Mouse (Mus musculus): ENCODE measurements around the gene Gm20388. TPM values are rescaled to one million over a fixed set of nuclear protein-coding genes. Genes with fewer than 3 reads are reported as not detected.

The Gm20388 gene
- polyA plus RNA-seq, 1 experiment from 2014 or later, result not detected

DNA sequence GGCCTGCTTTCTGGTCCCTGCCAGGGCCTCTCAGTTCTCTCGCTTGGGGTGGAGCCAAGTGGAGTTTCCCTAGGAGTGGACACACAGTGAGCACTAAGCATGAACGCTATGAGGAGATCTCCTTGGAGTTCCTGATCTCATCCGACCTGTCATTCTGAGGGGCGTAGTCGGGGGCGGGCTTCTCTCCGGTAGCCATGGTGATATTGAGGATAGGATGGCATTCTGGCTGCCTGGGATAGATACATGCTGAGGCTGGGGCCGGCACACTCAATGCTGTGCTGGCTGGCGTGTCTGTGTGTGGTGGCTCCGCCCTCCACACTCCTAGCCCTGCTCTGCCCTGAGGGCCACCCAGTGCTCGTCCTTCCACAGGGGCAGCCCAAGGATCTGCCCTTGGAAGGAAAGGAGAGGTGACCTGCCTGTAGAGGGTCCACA, 2942.7 kb downstream of the Gm20388 start:
- ATAC-seq (ENCODE audit: insufficient number of reproducible peaks, low FRiP score, low TSS enrichment, low read depth) (no peak), DNase-seq (ENCODE audit: low spot score) (no peak)
- Histone ChIP-seq H3K27me3 (ENCODE audit: control insufficient read depth, insufficient read depth, low read length) (0 out of 2 replicates have a peak, but pooled peaks cover 2% of the 10 kb centered on the region), H3K4me2 (ENCODE audit: low read depth, severe bottlenecking) (no peak overlapping the region), H3K4me3 (ENCODE audit: low read depth, low read length) (no peak overlapping the region), H3K27ac (replicated peaks; ENCODE audit: low read depth, low read length) (no peak overlapping the region), H3K9ac (ENCODE audit: low read length) (no peak overlapping the region), H3K36me3 (ENCODE audit: control insufficient read depth, insufficient read depth, low read length) (no peaks in the 10 kb centered on the region), H3K4me1 (ENCODE audit: control insufficient read depth, insufficient read depth, low read length) (peaks cover 11% of the 10 kb centered on the region; the same call in 1 of the 2 replicates), H3K9me3 (ENCODE audit: control insufficient read depth, low read length) (no peaks in the 10 kb centered on the region)
- 37% methylated on average over 11 of the region's 11 CpGs for WGBS

DNA sequence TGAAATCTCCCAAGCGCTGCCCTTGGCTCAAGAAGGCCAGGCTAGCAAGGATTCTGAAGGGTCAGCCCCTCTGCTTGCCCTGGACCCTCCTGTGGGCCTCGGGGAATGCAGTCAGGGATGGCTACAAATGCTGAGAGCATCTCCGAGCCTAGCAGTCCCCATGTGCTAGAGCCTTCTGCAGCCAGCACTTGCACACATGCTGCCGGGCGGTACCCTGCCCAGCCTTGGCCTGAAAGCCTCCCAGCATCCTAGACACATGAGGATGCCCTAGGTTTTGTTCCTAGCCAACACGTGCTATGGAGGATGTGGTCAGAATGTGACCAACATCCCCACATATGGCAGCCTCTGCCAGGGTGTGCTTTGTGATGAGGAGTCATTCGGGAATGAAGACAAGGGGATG, 2943.7 kb downstream of the Gm20388 start:
- no peak for ATAC-seq (ENCODE audit: insufficient number of reproducible peaks, low FRiP score, low TSS enrichment, low read depth)
- H3K27me3 ChIP-seq (ENCODE audit: control insufficient read depth, insufficient read depth, low read length), result no peaks in the 10 kb centered on the region
- no peaks in the 10 kb centered on the region for H3K36me3 ChIP-seq (ENCODE audit: control insufficient read depth, insufficient read depth, low read length)
- H3K27ac ChIP-seq (replicated peaks; ENCODE audit: low read depth, low read length), result no peak overlapping the region
- WGBS, result 82% methylated on average over 7 of the region's 7 CpGs
- no peak overlapping the region for H3K9ac ChIP-seq (ENCODE audit: low read length)
- H3K9me3 ChIP-seq (ENCODE audit: control insufficient read depth, low read length), result no peaks in the 10 kb centered on the region
- no peak for DNase-seq (ENCODE audit: low spot score)
- H3K4me1 ChIP-seq (ENCODE audit: control insufficient read depth, insufficient read depth, low read length), result peaks cover 7% of the 10 kb centered on the region; the same call in 1 of the 2 replicates
- H3K4me2 ChIP-seq (ENCODE audit: low read depth, severe bottlenecking), result no peak overlapping the region
- H3K4me3 ChIP-seq (ENCODE audit: low read depth, low read length), result no peak overlapping the region

- no peak for ATAC-seq (ENCODE audit: insufficient number of reproducible peaks, low FRiP score, low TSS enrichment, low read depth)
- Histone ChIP-seq H3K4me2 (ENCODE audit: low read depth, severe bottlenecking) (no peak overlapping the region), H3K27me3 (ENCODE audit: control insufficient read depth, insufficient read depth, low read length) (no peaks in the 10 kb centered on the region), H3K4me3 (ENCODE audit: low read depth, low read length) (no peak overlapping the region), H3K9ac (ENCODE audit: low read length) (no peak overlapping the region), H3K9me3 (ENCODE audit: control insufficient read depth, low read length) (no peaks in the 10 kb centered on the region), H3K36me3 (ENCODE audit: control insufficient read depth, insufficient read depth, low read length) (no peaks in the 10 kb centered on the region), H3K27ac (replicated peaks; ENCODE audit: low read depth, low read length) (no peak overlapping the region), H3K4me1 (ENCODE audit: control insufficient read depth, insufficient read depth, low read length) (peaks cover 6% of the 10 kb centered on the region; the same call in 1 of the 2 replicates)
- WGBS, result 84% methylated on average over 4 of the region's 4 CpGs
- no peak for DNase-seq (ENCODE audit: low spot score)
These were observed 2944.5 kb downstream of the Gm20388 start for GRCm38 (mm10) chr8:122855123-122855522.

- H3K36me3 ChIP-seq (ENCODE audit: control insufficient read depth, insufficient read depth, low read length), result no peaks in the 10 kb centered on the region
- no peak for ATAC-seq (ENCODE audit: insufficient number of reproducible peaks, low FRiP score, low TSS enrichment, low read depth)
- no peak overlapping the region for H3K4me2 ChIP-seq (ENCODE audit: low read depth, severe bottlenecking)
- H3K4me1 ChIP-seq (ENCODE audit: control insufficient read depth, insufficient read depth, low read length), result 0 out of 2 replicates have a peak, but pooled peaks cover 2% of the 10 kb centered on the region
- no peak overlapping the region for H3K9ac ChIP-seq (ENCODE audit: low read length)
- 82% methylated on average over 8 of the region's 8 CpGs for WGBS
- H3K27ac ChIP-seq (replicated peaks; ENCODE audit: low read depth, low read length), result no peak overlapping the region
- H3K4me3 ChIP-seq (ENCODE audit: low read depth, low read length), result no peak overlapping the region
- no peaks in the 10 kb centered on the region for H3K9me3 ChIP-seq (ENCODE audit: control insufficient read depth, low read length)
- no peaks in the 10 kb centered on the region for H3K27me3 ChIP-seq (ENCODE audit: control insufficient read depth, insufficient read depth, low read length)
- DNase-seq (ENCODE audit: low spot score), result no peak
These were observed 2945.6 kb downstream of the Gm20388 start for GRCm38 (mm10) chr8:122856288-122856687.

- no peak for ATAC-seq (ENCODE audit: insufficient number of reproducible peaks, low FRiP score, low TSS enrichment, low read depth)
- H3K27ac ChIP-seq (replicated peaks; ENCODE audit: low read depth, low read length), result no peak overlapping the region
- no peaks in the 10 kb centered on the region for H3K4me1 ChIP-seq (ENCODE audit: control insufficient read depth, insufficient read depth, low read length)
- H3K4me2 ChIP-seq (ENCODE audit: low read depth, severe bottlenecking), result no peak overlapping the region
- H3K9me3 ChIP-seq (ENCODE audit: control insufficient read depth, low read length), result peaks cover 3% of the 10 kb centered on the region; the same call in 1 of the 2 replicates
- DNase-seq (ENCODE audit: low spot score), result no peak
- 60% methylated on average over 13 of the region's 13 CpGs for WGBS
- no peak overlapping the region for H3K9ac ChIP-seq (ENCODE audit: low read length)
- no peaks in the 10 kb centered on the region for H3K27me3 ChIP-seq (ENCODE audit: control insufficient read depth, insufficient read depth, low read length)
- no peaks in the 10 kb centered on the region for H3K36me3 ChIP-seq (ENCODE audit: control insufficient read depth, insufficient read depth, low read length)
- H3K4me3 ChIP-seq (ENCODE audit: low read depth, low read length), result no peak overlapping the region
These were observed 2949.2 kb downstream of the Gm20388 start for GRCm38 (mm10) chr8:122859843-122860242.

- DNase-seq (ENCODE audit: low spot score), result no peak
- Histone ChIP-seq H3K4me3 (ENCODE audit: low read depth, low read length) (peak overlapping the region; percentile 20), H3K27me3 (ENCODE audit: control insufficient read depth, insufficient read depth, low read length) (no peaks in the 10 kb centered on the region), H3K9ac (ENCODE audit: low read length) (peak overlapping the region; percentile 17; the same call in 1 of the 2 replicates), H3K4me1 (ENCODE audit: control insufficient read depth, insufficient read depth, low read length) (no peaks in the 10 kb centered on the region), H3K9me3 (ENCODE audit: control insufficient read depth, low read length) (peaks cover 7% of the 10 kb centered on the region; the same call in 1 of the 2 replicates), H3K4me2 (ENCODE audit: low read depth, severe bottlenecking) (peak overlapping the region; percentile 39), H3K27ac (replicated peaks; ENCODE audit: low read depth, low read length) (no peak overlapping the region), H3K36me3 (ENCODE audit: control insufficient read depth, insufficient read depth, low read length) (no peaks in the 10 kb centered on the region)
- no peak for ATAC-seq (ENCODE audit: insufficient number of reproducible peaks, low FRiP score, low TSS enrichment, low read depth)
- WGBS, result 53% methylated on average over 26 of the region's 26 CpGs
These were observed 2954.1 kb downstream of the Gm20388 start for GRCm38 (mm10) chr8:122864719-122865129.

- DNase-seq (ENCODE audit: low spot score) (no peak), ATAC-seq (ENCODE audit: insufficient number of reproducible peaks, low FRiP score, low TSS enrichment, low read depth) (no peak)
- 54% methylated on average over 10 of the region's 10 CpGs for WGBS
- Histone ChIP-seq H3K4me1 (ENCODE audit: control insufficient read depth, insufficient read depth, low read length) (peaks cover 4% of the 10 kb centered on the region; the same call in 1 of the 2 replicates), H3K36me3 (ENCODE audit: control insufficient read depth, insufficient read depth, low read length) (no peaks in the 10 kb centered on the region), H3K9me3 (ENCODE audit: control insufficient read depth, low read length) (peaks cover 7% of the 10 kb centered on the region; the same call in 1 of the 2 replicates), H3K4me3 (ENCODE audit: low read depth, low read length) (no peak overlapping the region; the same call in 1 of the 2 replicates), H3K4me2 (ENCODE audit: low read depth, severe bottlenecking) (peak overlapping the region; percentile 39), H3K9ac (ENCODE audit: low read length) (no peak overlapping the region), H3K27me3 (ENCODE audit: control insufficient read depth, insufficient read depth, low read length) (no peaks in the 10 kb centered on the region), H3K27ac (replicated peaks; ENCODE audit: low read depth, low read length) (no peak overlapping the region)
These were observed 2954.8 kb downstream of the Gm20388 start for GRCm38 (mm10) chr8:122865441-122865840.

DNA sequence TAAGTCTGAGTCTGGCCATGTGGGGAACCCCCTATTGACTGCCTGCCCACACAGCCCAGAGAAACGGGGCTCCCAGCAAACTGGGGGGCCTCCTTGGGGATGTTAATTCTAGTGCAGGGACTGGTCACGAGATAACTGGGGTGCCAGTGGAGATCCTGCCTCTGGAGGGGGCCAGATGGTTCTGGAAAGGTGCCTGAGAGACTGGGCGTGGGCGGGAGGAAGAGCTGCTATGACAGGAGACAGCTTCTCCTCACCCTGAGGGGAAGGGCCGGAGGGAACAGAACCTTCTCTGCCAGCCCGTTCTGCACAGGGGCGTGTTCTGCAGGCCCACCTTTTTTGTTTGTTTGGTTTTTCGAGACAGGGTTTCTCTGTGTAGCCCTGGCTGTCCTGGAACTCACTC, 2955.6 kb downstream of the Gm20388 start:
- ATAC-seq (ENCODE audit: insufficient number of reproducible peaks, low FRiP score, low TSS enrichment, low read depth) (no peak), DNase-seq (ENCODE audit: low spot score) (no peak)
- H3K4me2 ChIP-seq (ENCODE audit: low read depth, severe bottlenecking), result no peak overlapping the region

GRCm38 (mm10) chr8:122867982-122868381, 2957.3 kb downstream of the Gm20388 start:
- 88% methylated on average over 6 of the region's 6 CpGs for WGBS
- no peak for ATAC-seq (ENCODE audit: insufficient number of reproducible peaks, low FRiP score, low TSS enrichment, low read depth)
- DNase-seq (ENCODE audit: low spot score), result no peak

More for the DNA sequence above, 2955.6 kb downstream of the Gm20388 start:
- Histone ChIP-seq H3K4me3 (ENCODE audit: low read depth, low read length) (no peak overlapping the region), H3K4me1 (ENCODE audit: control insufficient read depth, insufficient read depth, low read length) (peaks cover 7% of the 10 kb centered on the region; the same call in 1 of the 2 replicates), H3K36me3 (ENCODE audit: control insufficient read depth, insufficient read depth, low read length) (no peaks in the 10 kb centered on the region), H3K27ac (replicated peaks; ENCODE audit: low read depth, low read length) (no peak overlapping the region), H3K9me3 (ENCODE audit: control insufficient read depth, low read length) (peaks cover 7% of the 10 kb centered on the region; the same call in 1 of the 2 replicates), H3K9ac (ENCODE audit: low read length) (no peak overlapping the region), H3K27me3 (ENCODE audit: control insufficient read depth, insufficient read depth, low read length) (no peaks in the 10 kb centered on the region)
- 82% methylated on average over 8 of the region's 8 CpGs for WGBS

More at GRCm38 (mm10) chr8:122867982-122868381, 2957.3 kb downstream of the Gm20388 start:
- Histone ChIP-seq H3K4me3 (ENCODE audit: low read depth, low read length) (no peak overlapping the region), H3K4me2 (ENCODE audit: low read depth, severe bottlenecking) (no peak overlapping the region), H3K27me3 (ENCODE audit: control insufficient read depth, insufficient read depth, low read length) (no peaks in the 10 kb centered on the region), H3K36me3 (ENCODE audit: control insufficient read depth, insufficient read depth, low read length) (no peaks in the 10 kb centered on the region), H3K9ac (ENCODE audit: low read length) (no peak overlapping the region), H3K4me1 (ENCODE audit: control insufficient read depth, insufficient read depth, low read length) (peaks cover 7% of the 10 kb centered on the region; the same call in 1 of the 2 replicates), H3K27ac (replicated peaks; ENCODE audit: low read depth, low read length) (no peak overlapping the region), H3K9me3 (ENCODE audit: control insufficient read depth, low read length) (peaks cover 7% of the 10 kb centered on the region; the same call in 1 of the 2 replicates)
